Mouse (Mus musculus): ENCODE measurements around the gene Ppig.
"Not testable (repeated sequence)": the region's sequence is repeated elsewhere in the genome, so short reads cannot be mapped to it uniquely, and the experiment has no call there.

Gene Ppig

GRCm38 (mm10) chr2:69722273-69722649, at the start of gene Ppig:
Ppig (plus strand) TSS chr2:69722545.
- no peak for DNase-seq (ENCODE audit: low spot score in 2 of 2)

GRCm38 (mm10) chr2:69673723-69674122, 48.6 kb upstream of the Ppig start:
- DNase-seq (ENCODE audit: low spot score in 2 of 2) = no peak

- no peak for DNase-seq (ENCODE audit: low spot score in 2 of 2)
Measured at GRCm38 (mm10) chr2:69675266-69675665, 47.1 kb upstream of the Ppig start.

GRCm38 (mm10) chr2:69676713-69677112, 45.6 kb upstream of the Ppig start:
- DNase-seq (ENCODE audit: low spot score in 2 of 2) = no peak

- DNase-seq (ENCODE audit: low spot score in 2 of 2) = not testable (repeated sequence)
Measured at GRCm38 (mm10) chr2:69677215-69677614, 45.1 kb upstream of the Ppig start.

- DNase-seq (ENCODE audit: low spot score in 2 of 2) = no peak
Measured at GRCm38 (mm10) chr2:69679990-69680389, 42.4 kb upstream of the Ppig start.

- no peak for DNase-seq (ENCODE audit: low spot score in 2 of 2)
Measured at GRCm38 (mm10) chr2:69681931-69682330, 40.4 kb upstream of the Ppig start.

- peak in 1 of 2 experiments; percentile 32 for DNase-seq (ENCODE audit: low spot score in 2 of 2)
Measured at GRCm38 (mm10) chr2:69683036-69683805, 39.1 kb upstream of the Ppig start.

GRCm38 (mm10) chr2:69684488-69684887, 37.9 kb upstream of the Ppig start:
- DNase-seq (ENCODE audit: low spot score in 2 of 2) = no peak

- DNase-seq (ENCODE audit: low spot score in 2 of 2) = no peak
Measured at GRCm38 (mm10) chr2:69690214-69690613, 32.1 kb upstream of the Ppig start.

GRCm38 (mm10) chr2:69690843-69691242, 31.5 kb upstream of the Ppig start:
- DNase-seq (ENCODE audit: low spot score in 2 of 2) = no peak

GRCm38 (mm10) chr2:69693501-69693900, 28.8 kb upstream of the Ppig start:
- no peak for DNase-seq (ENCODE audit: low spot score in 2 of 2)

GRCm38 (mm10) chr2:69700446-69700845, 21.9 kb upstream of the Ppig start:
- DNase-seq (ENCODE audit: low spot score in 2 of 2) = no peak

GRCm38 (mm10) chr2:69712171-69712570, 10.2 kb upstream of the Ppig start:
- DNase-seq (ENCODE audit: low spot score in 2 of 2) = peak in 1 of 2 experiments; percentile 44

- peak; percentile 80 to 97 for DNase-seq (ENCODE audit: low spot score in 2 of 2)
Measured at GRCm38 (mm10) chr2:69712981-69713625, 9.2 kb upstream of the Ppig start, which contains the start of gene Fastkd1. Fastkd1 (minus strand) TSS chr2:69713516.

GRCm38 (mm10) chr2:69713626-69714014, 8.7 kb upstream of the Ppig start:
- no peak for DNase-seq (ENCODE audit: low spot score in 2 of 2)

- no peak for DNase-seq (ENCODE audit: low spot score in 2 of 2)
Measured at GRCm38 (mm10) chr2:69714126-69714525, 8.2 kb upstream of the Ppig start.

- no peak for DNase-seq (ENCODE audit: low spot score in 2 of 2)
Measured at GRCm38 (mm10) chr2:69716483-69716882, 5.9 kb upstream of the Ppig start.

GRCm38 (mm10) chr2:69719121-69719520, 3.2 kb upstream of the Ppig start:
- DNase-seq (ENCODE audit: low spot score in 2 of 2) = no peak

GRCm38 (mm10) chr2:69722650-69723518, 539 bp downstream of the Ppig start:
- peak; percentile 79 to 96 for DNase-seq (ENCODE audit: low spot score in 2 of 2)

GRCm38 (mm10) chr2:69723519-69723825, 1.1 kb downstream of the Ppig start:
- DNase-seq (ENCODE audit: low spot score in 2 of 2) = peak in 1 of 2 experiments; percentile 23

- DNase-seq (ENCODE audit: low spot score in 2 of 2) = no peak
Measured at GRCm38 (mm10) chr2:69745091-69745490, 22.7 kb downstream of the Ppig start.

Measured in left cerebral cortex, adult 9 months (tissue).